Mouse (Mus musculus): ENCODE measurements around the gene Cdk5. TPM values are rescaled to one million over a fixed set of nuclear protein-coding genes. Genes with fewer than 3 reads are reported as not detected.
A peak's percentile ranks its signal among the peaks of the same experiment; 100 is the strongest.

The Cdk5 gene
- polyA plus RNA-seq, 2 experiments = 8.2 to 10.3 TPM

GRCm38 (mm10) chr5:24453985-24454303 lies 30.6 kb upstream of the Cdk5 start:
- 51% methylated on average over 2 of the region's 2 CpGs for WGBS (ENCODE audit: insufficient replicate concordance)
- H3K4me3 ChIP-seq (ENCODE audit: insufficient read depth in 1 of 2, low read depth in 2 of 2, low read length in 2 of 2) = peak overlapping the region in 1 of 2 experiments; percentile 90; a peak in 2 of 4 replicates
- peaks cover 19 to 22% of the 10 kb centered on the region in 2 experiments for H3K4me1 ChIP-seq (replicated peaks; ENCODE audit: control insufficient read depth in 2 of 2, insufficient read depth in 2 of 2, low read length in 1 of 2)
- H3K4me2 ChIP-seq (ENCODE audit: low read depth) = peak overlapping the region; percentile 100
- H3K27ac ChIP-seq = no peak overlapping the region
- ATAC-seq (ENCODE audit: insufficient read depth) (no peak), DNase-seq (ENCODE audit: low read depth in 3 of 3, low spot score in 3 of 3) (no peak)
- H3K27me3 ChIP-seq (ENCODE audit: control insufficient read depth, insufficient read depth, low read length) = no peaks in the 10 kb centered on the region
- peak overlapping the region; percentile 89; the same call in 1 of the 2 replicates for H3K9ac ChIP-seq (replicated peaks)
- H3K9me3 ChIP-seq (ENCODE audit: control insufficient read depth, low read length) = no peaks in the 10 kb centered on the region
- H3K36me3 ChIP-seq (replicated peaks; ENCODE audit: control insufficient read depth, insufficient read depth, low read depth) = no peaks in the 10 kb centered on the region; the same call in 1 of the 2 replicates
- TF ChIP-seq EP300 (IDR thresholded peaks at IDR 0.05; ENCODE audit: low read depth) (no peak), CTCF (IDR thresholded peaks at IDR 0.05; ENCODE audit: low read depth) (no peak)

GRCm38 (mm10) chr5:24453283-24453984 lies 30.1 kb upstream of the Cdk5 start:
- 33% methylated on average over 5 of the region's 5 CpGs for WGBS (ENCODE audit: insufficient replicate concordance)
- ATAC-seq (ENCODE audit: insufficient read depth) (no peak), DNase-seq (ENCODE audit: low read depth in 3 of 3, low spot score in 3 of 3) (no peak)
- H3K4me3 ChIP-seq (ENCODE audit: insufficient read depth in 1 of 2, low read depth in 2 of 2, low read length in 2 of 2) = peak overlapping the region; percentile 90 to 94
- peaks cover 19 to 22% of the 10 kb centered on the region in 2 experiments for H3K4me1 ChIP-seq (replicated peaks; ENCODE audit: control insufficient read depth in 2 of 2, insufficient read depth in 2 of 2, low read length in 1 of 2)
- H3K27me3 ChIP-seq (ENCODE audit: control insufficient read depth, insufficient read depth, low read length) = no peaks in the 10 kb centered on the region
- no peaks in the 10 kb centered on the region for H3K9me3 ChIP-seq (ENCODE audit: control insufficient read depth, low read length)
- H3K36me3 ChIP-seq (replicated peaks; ENCODE audit: control insufficient read depth, insufficient read depth, low read depth) = no peaks in the 10 kb centered on the region; the same call in 1 of the 2 replicates
- H3K27ac ChIP-seq = no peak overlapping the region
- H3K4me2 ChIP-seq (ENCODE audit: low read depth) = peak overlapping the region; percentile 100
- TF ChIP-seq CTCF (IDR thresholded peaks at IDR 0.05; ENCODE audit: low read depth) (peak; percentile 22; the same call in 1 of the 2 replicates), EP300 (IDR thresholded peaks at IDR 0.05; ENCODE audit: low read depth) (no peak)
- peak overlapping the region; percentile 89 for H3K9ac ChIP-seq (replicated peaks)

GRCm38 (mm10) chr5:24452691-24453233 lies 29.4 kb upstream of the Cdk5 start:
- ATAC-seq (ENCODE audit: insufficient read depth) = peak; percentile 1; the same call in 1 of the 2 replicates
- Histone ChIP-seq H3K9me3 (ENCODE audit: control insufficient read depth, low read length) (no peaks in the 10 kb centered on the region), H3K27me3 (ENCODE audit: control insufficient read depth, insufficient read depth, low read length) (no peaks in the 10 kb centered on the region), H3K4me1 (replicated peaks; ENCODE audit: control insufficient read depth in 2 of 2, insufficient read depth in 2 of 2, low read length in 1 of 2) (peaks cover 23 to 24% of the 10 kb centered on the region in 2 experiments), H3K4me3 (ENCODE audit: insufficient read depth in 1 of 2, low read depth in 2 of 2, low read length in 2 of 2) (peak overlapping the region; percentile 90 to 94), H3K9ac (replicated peaks) (peak overlapping the region; percentile 89), H3K36me3 (replicated peaks; ENCODE audit: control insufficient read depth, insufficient read depth, low read depth) (no peaks in the 10 kb centered on the region; the same call in 1 of the 2 replicates), H3K27ac (peak overlapping the region; percentile 81), H3K4me2 (ENCODE audit: low read depth) (peak overlapping the region; percentile 100)
- no peak for DNase-seq (ENCODE audit: low read depth in 3 of 3, low spot score in 3 of 3)
- whole genome bisulfite sequencing (ENCODE audit: insufficient replicate concordance) = 1% methylated on average over 29 of the region's 29 CpGs
- no peak for TF ChIP-seq EP300 (IDR thresholded peaks at IDR 0.05; ENCODE audit: low read depth)
- TF ChIP-seq CTCF (IDR thresholded peaks at IDR 0.05; ENCODE audit: low read depth) = peak; percentile 3; the same call in 1 of the 2 replicates

DNA sequence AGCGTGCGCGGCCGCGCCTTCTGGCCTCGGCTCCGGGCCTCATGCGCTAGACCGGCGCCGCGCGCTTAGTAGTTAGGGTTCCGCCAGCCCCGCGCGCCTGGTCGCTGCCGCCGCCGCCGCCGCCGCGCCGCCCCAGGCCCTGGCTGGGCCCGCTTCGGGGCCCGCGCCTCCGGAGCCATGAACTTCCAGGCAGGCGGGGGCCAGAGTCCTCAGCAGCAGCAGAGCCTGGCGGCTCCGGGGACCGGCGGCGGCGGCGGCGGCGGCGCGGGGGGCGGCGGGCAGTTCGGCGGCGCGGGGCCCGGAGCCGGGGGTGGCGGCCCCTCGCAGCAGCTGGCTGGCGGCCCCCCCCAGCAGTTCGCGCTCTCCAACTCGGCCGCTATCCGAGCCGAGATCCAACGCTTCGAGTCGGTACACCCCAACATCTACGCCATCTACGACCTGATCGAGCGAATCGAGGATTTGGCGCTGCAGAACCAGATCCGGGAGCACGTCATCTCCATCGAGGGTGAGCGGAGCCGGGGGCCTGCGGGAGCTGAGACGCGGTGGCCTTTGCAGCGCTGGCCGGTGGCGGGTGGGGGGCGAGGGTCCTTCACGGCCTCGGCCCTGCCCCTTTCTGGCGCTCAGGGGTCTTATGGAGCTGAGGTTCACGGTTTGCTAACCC lies 28.8 kb upstream of the Cdk5 start, which contains the start of gene Agap3:
Gene Agap3, plus strand, starts transcription at position 148 of the 661 bp plus-strand sequence.
- H3K4me3 ChIP-seq (ENCODE audit: insufficient read depth in 1 of 2, low read depth in 2 of 2, low read length in 2 of 2) = peak within 1 kb of the TSS; percentile 90 to 94
- H3K27ac ChIP-seq = peak within 1 kb of the TSS; percentile 81
- DNase-seq (ENCODE audit: low read depth in 3 of 3, low spot score in 3 of 3) (no peak), ATAC-seq (ENCODE audit: insufficient read depth) (peak; percentile 4)
- no peaks in the 10 kb centered on the region for H3K36me3 ChIP-seq (replicated peaks; ENCODE audit: control insufficient read depth, insufficient read depth, low read depth)
- no peaks in the 10 kb centered on the region for H3K27me3 ChIP-seq (ENCODE audit: control insufficient read depth, insufficient read depth, low read length)
- peak within 1 kb of the TSS; percentile 89 for H3K9ac ChIP-seq (replicated peaks)
- H3K4me2 ChIP-seq (ENCODE audit: low read depth) = peak within 1 kb of the TSS; percentile 100
- under 1% methylated on average over 71 of the region's 85 CpGs for WGBS (ENCODE audit: insufficient replicate concordance)
- no peaks in the 10 kb centered on the region for H3K9me3 ChIP-seq (ENCODE audit: control insufficient read depth, low read length)
- peaks cover 24 to 27% of the 10 kb centered on the region in 2 experiments for H3K4me1 ChIP-seq (replicated peaks; ENCODE audit: control insufficient read depth in 2 of 2, insufficient read depth in 2 of 2, low read length in 1 of 2)
- TF ChIP-seq EP300 (IDR thresholded peaks at IDR 0.05; ENCODE audit: low read depth) (no peak), CTCF (IDR thresholded peaks at IDR 0.05; ENCODE audit: low read depth) (no peak)
